Mouse (Mus musculus) cerebellum, postnatal 10 days (tissue): ENCODE measurements around the gene Slc44a3.
"Not testable (repeated sequence)": the region's sequence is repeated elsewhere in the genome, so short reads cannot be mapped to it uniquely, and the experiment has no call there.

Experiments
- DNase-seq, 2 experiments: peaks; one replicate each; pipeline ENCODE4 v3.0.0; 2021; ENCODE audit warnings: mixed read lengths in 2 of 2

Gene Slc44a3

GRCm38 (mm10) chr3:121547851-121548624, 15.8 kb upstream of the Slc44a3 start:
- DNase-seq: no peak

DNA sequence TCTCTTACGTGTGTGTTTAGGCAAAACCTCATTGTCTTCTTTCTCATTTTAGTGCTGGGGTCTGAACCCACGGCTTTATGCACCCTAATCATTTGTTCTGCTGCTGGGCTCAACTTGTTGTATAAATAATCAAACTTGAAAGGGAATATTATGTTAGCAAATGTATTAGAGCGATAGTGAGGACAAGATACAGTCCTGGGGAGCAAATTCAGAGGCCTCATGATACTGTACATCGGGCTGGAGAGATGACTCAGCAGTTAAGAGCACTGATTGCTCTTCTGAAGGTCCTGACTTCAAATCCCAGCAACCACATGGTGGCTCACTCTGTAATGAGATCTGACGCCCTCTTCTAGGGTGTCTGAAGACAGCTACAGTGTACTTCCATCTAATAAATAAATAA, 8.4 kb upstream of the Slc44a3 start:
- DNase-seq: no peak

- peak in 1 of 2 experiments; percentile 11 for DNase-seq
Measured at GRCm38 (mm10) chr3:121539871-121540431, 7.7 kb upstream of the Slc44a3 start.

GRCm38 (mm10) chr3:121538847-121539246, 6.6 kb upstream of the Slc44a3 start:
- not testable (repeated sequence) for DNase-seq

DNA sequence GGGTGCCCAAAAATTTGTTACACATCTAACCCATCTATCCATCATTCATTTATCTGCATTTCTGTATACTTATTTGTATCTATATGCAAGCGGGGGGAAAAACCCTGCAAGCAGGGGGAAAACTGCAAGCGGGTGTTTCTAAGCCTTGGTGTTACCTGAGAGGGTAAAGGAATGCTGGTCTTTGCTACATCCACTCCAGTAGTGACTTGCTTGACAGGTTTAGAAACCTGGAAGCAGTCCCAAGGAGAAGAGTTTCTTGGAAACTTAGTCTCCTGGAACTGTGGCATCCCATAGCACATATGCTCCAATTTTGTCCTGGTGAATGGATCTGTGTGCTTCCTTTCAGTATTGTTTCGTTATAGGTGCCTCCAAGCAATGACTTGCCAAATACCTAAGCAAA, 5.8 kb upstream of the Slc44a3 start:
- no peak for DNase-seq

DNA sequence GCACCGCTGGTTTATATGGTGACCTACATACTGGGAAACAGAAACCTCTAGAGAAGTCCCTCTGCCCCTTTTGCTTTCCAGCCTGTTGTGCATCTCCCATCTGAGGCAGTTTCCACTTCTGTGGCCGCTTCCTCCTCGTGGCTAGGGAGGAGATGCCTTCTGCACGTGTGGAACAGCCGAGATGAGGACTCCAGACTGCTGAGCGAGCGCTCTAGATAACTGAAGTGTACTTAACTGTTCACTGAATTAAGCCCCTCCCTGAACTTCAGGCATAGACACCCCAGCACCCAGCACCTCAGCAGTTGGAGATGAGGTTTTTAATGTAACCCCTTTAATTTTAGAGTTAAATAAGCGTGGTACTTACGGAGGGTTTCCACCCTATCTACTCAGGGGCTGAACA, 4.6 kb upstream of the Slc44a3 start:
- no peak for DNase-seq

- peak; percentile 61 to 72 for DNase-seq
Measured at GRCm38 (mm10) chr3:121535813-121536504, 3.8 kb upstream of the Slc44a3 start.

DNA sequence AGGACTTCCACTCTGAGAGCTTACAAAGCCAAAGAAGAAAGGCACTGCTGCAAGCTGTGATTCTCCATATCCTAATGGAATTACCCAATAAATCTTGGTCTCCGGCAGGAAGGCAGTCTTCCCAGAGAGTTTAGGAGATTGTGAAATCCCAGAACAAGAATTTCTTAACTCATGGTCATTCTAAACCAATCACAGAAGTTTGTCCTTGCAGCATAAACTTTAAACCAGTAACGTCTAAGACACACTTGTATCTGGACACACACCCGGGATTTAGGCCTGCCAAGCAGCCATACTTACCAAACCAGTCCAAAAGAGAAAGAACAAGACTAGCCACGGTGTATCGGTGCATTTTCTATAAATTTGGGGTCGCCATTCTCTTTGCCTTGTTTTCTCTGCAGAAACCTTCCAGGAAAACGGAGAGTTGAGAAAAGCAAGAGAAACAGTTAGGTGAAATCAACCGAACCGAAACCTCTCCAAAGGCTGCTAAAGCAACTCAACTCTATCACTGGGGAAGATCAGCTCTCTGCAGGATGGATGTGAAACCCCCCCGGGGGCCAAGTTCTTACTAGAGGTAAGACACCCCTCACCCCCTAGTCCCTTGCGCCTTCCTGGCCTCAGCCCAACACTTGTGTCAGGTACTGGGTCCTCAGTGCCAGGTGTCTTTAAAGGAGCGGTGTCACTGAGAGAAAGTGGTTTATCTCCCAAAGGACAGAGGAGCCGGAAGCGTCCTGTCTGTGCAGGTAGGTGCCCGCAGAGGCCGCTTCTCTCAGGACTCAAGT, 645 bp downstream of the Slc44a3 start:
- peak; percentile 14 to 27 for DNase-seq

- DNase-seq: no peak
Measured at GRCm38 (mm10) chr3:121530546-121531258, 1.5 kb downstream of the Slc44a3 start.

DNA sequence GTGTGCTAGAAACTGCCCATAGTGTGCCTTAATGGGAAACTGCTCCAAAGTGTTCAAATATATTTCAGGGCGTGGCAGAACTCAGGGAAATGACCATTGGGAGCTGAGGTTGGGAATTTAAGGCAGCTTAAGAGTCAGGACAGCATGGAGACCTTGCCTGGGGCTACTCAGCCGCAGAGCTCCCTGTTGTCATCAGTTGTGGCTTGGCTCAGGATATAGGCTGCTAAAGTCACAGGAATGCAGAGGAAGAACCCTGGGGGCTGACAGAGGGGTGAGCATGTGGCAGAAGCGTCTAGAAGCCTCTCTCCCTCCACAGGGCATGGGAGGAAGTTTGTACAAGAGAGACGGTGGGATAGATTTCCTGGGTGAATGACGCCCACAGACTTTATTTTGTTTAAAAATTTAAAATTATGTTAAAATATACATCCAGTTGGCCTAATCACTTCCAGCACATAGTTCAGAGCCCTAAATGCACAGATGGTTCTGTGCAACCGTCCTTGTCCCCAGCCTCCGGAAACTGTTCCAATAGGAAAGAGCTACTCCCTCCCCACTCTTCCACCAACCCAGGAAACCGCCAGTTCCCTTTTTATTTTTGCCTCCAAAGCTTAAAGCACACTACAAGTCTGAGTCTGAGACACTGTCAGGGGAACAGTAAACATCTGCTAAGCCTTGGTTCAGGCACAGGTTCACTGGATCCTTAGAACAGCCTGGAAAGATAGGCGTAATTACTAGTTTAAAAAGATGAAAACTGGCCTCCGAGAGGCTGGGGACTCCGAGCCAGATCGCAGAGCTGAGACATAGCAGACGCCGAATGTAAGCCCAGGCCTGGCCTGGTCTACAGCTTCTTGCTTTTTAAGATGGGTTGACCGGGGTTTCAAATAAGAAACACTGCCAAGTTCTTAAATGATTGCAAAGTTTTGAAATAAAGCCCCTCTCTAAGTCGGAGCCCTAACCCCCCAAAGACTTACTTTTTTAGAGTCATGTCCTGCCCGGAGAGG, 5.8 kb downstream of the Slc44a3 start:
- no peak for DNase-seq

DNA sequence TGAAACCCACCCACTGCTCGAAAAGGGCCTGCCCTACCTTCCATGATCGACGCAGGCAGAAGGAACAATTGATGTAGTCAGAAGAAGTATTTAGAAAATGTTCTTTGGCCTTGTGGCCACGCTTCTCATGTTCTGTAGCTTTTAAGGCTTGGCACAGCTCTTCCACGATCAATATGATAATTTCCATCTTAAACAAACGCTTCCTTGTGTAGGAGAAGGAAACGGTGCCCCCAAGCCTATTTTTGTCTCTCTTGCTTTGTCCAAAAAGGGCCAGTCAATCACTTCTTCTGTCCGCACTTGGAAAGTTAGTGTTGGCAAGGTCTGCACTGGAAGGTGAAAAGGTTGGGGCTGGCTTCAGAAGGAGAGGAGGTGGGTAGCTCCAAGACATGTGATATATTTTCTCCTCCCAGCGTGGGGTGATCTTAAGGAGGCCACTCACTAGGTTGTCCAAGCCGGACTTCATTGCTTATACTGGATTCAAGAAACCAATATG, 10.5 kb downstream of the Slc44a3 start:
- DNase-seq: no peak

GRCm38 (mm10) chr3:121521123-121521522, 11.1 kb downstream of the Slc44a3 start:
- DNase-seq: no peak

- DNase-seq: no peak
Measured at GRCm38 (mm10) chr3:121517030-121517429, 15.2 kb downstream of the Slc44a3 start.

DNA sequence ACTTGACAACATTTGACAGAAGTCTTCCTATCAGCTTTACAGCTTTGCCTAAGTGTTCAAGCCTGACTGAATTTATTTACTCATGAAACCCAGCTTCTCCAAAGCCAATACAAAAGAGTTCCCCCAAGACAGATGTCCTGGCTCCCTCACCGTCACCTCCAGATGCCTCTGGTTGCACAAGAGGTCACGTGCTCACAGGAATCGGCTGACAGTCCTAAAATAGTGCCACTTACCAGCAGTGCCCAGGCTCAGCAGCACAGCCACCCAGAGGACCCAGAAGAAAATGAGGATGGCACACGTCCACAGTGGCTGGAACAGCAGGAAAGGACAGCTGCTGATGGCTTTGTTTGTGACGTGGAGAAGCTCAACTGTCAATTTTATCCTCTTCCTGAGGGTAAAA, 23.1 kb downstream of the Slc44a3 start:
- DNase-seq: no peak

DNA sequence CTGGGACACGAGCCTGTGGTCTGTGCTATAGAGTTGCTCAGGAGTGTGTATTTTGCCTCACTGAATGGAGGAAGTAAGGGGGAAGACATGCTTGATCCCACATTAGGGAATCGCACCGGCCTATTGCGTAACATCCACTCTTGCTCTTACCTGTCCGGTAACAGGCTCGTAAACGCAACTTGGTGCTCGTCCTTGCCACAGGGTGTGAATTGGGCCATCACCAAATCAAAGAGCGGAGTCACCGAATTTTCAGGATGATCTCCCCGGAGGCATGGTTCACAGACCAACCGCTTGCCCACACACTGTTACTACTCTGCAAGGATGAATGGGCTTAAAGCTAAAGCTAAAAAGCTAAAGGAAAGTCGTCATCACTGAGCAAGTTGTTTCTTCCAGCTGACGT, 24.5 kb downstream of the Slc44a3 start:
- DNase-seq: no peak

DNA sequence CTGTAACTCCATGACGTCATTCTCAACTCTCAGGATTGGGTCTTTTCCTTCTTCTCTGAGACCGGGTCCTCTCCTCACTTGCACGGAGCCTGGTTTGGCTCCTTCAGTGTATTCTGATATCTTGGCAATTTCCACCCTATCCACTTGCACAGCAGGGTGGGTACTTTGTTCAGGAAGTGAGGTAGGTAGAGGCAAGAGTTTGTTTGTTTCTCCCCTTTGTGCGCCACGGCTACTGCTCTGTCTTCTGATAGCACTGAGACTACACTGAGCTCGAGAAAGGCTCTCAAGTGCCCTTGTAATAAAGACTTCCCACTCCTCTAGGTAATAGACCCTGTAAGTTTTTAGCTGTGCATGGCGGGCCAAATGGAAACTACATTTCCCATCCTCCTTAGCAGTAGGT, 25.4 kb downstream of the Slc44a3 start:
- no peak for DNase-seq

GRCm38 (mm10) chr3:121506175-121506574, 26.0 kb downstream of the Slc44a3 start:
- peak in 1 of 2 experiments; percentile 22 for DNase-seq

DNA sequence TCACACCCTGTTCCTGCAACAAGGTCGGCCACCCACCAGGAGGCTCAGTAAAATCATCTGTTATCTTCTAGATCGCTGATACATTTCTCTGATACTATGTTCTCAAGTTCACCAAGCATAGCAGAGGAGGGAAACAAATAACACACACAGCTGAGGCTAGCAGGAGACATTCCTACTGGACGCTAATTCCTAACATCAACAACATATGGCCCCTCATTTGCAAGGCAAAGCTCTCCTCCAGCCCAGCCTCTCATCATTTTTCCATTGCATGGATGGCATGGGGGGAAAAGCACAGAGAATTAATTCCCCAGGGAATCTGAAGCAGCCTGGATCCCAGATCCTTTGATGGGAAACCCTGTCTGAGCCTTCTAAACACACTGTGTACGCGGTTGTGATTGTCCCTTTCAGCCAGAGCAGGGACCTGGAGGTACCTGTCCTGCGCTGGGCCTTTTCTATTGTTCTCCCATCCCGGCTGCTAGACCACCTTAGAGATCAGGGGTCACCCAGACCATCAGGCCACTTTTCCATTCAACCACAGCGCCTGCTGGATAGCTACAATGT, 27.2 kb downstream of the Slc44a3 start:
- no peak for DNase-seq

DNA sequence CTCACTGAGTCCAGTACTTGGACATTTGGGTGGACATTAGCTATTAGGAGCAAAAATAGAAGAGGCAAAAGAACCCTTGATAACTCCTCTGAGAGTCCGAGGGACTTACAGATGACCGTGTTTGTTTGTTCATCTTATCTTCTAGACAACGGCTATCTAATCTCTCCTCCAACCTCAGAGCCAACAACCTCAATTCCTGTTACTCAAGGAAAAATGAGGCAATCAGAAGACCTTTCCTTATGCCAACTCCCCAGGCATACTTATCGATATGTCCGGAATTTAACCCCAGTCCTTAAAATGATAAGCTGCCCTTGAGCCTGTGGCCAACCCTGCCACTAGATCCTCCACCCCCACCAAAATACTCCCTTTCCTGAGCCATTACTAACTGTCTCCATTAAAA, 31.5 kb downstream of the Slc44a3 start:
- no peak for DNase-seq

GRCm38 (mm10) chr3:121500225-121500624, 32.0 kb downstream of the Slc44a3 start:
- peak; percentile 87 to 88 for DNase-seq

GRCm38 (mm10) chr3:121493997-121494421, 38.2 kb downstream of the Slc44a3 start:
- no peak for DNase-seq
